Mouse (Mus musculus): ENCODE measurements at regions not wholly inside any gene's neighbourhood (a gene's known extent, or its start where the extent isn't known, plus 50 kb on each side); places are given as distances from the start of the nearest gene placed in this dataset.

- TF ChIP-seq CTCF (conservative IDR thresholded peaks at IDR 0.05; ENCODE audit: low read length) (no peak), NANOG (IDR thresholded peaks at IDR 0.05; ENCODE audit: borderline replicate concordance, low read length) (no peak)
These were observed 588.5 kb downstream of the Plod2 start for GRCm38 (mm10) chr9:93130561-93130960.
